Mouse (Mus musculus): ENCODE measurements around the gene Slc3a2. TPM values are rescaled to one million over a fixed set of nuclear protein-coding genes. Genes with fewer than 3 reads are reported as not detected.
"Not testable (repeated sequence)": the region's sequence is repeated elsewhere in the genome, so short reads cannot be mapped to it uniquely, and the experiment has no call there.

Slc3a2 gene
- polyA plus RNA-seq, 1 experiment from 2014 or later, result 114 TPM

DNA sequence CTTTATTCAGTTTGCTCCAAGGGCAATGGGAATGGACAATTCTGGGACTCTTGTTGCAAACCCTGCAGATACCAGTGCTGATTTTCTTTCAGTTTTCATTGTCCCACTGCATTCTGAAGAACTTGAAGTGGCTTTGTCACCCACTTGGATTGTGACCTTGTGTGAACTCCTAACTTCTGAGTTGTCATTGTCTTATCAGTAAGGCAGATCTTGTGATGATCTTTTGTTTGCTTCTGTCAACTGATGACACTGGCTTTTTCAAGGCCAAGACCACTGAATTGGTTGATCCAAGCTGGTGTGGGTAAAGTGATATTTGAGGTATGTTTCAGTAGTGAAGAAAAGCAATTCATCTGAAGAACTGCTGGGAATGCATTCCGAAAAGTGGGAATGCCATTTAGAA is 22.2 kb upstream of the Slc3a2 start:
- no peak overlapping the region for H3K27ac ChIP-seq
- no peak for ATAC-seq (ENCODE audit: insufficient number of reproducible peaks, insufficient read depth, low FRiP score, low TSS enrichment, low read depth)
- 90% methylated on average over 1 of the region's 1 CpGs for WGBS
- H3K4me2 ChIP-seq, result no peak overlapping the region
- no peaks in the 10 kb centered on the region for H3K27me3 ChIP-seq
- peaks cover 80% of the 10 kb centered on the region for H3K36me3 ChIP-seq
- H3K4me3 ChIP-seq (replicated peaks), result no peak overlapping the region
- peaks cover 18% of the 10 kb centered on the region for H3K4me1 ChIP-seq (replicated peaks)
- H3K9ac ChIP-seq (replicated peaks), result no peak overlapping the region
- H3K9me3 ChIP-seq, result no peaks in the 10 kb centered on the region

- WGBS, result 15% methylated on average over 14 of the region's 14 CpGs
- no peak for ATAC-seq (ENCODE audit: insufficient number of reproducible peaks, insufficient read depth, low FRiP score, low TSS enrichment, low read depth)
- Histone ChIP-seq H3K27ac (peak overlapping the region; percentile 96), H3K27me3 (no peaks in the 10 kb centered on the region), H3K4me1 (replicated peaks) (peaks cover 21% of the 10 kb centered on the region), H3K4me2 (peak overlapping the region; percentile 98), H3K9ac (replicated peaks) (peak overlapping the region; percentile 95), H3K4me3 (replicated peaks) (peak overlapping the region; percentile 95), H3K9me3 (no peaks in the 10 kb centered on the region), H3K36me3 (peaks cover 78% of the 10 kb centered on the region)
These were observed 19.0 kb upstream of the Slc3a2 start for GRCm38 (mm10) chr19:8742176-8742575.

DNA sequence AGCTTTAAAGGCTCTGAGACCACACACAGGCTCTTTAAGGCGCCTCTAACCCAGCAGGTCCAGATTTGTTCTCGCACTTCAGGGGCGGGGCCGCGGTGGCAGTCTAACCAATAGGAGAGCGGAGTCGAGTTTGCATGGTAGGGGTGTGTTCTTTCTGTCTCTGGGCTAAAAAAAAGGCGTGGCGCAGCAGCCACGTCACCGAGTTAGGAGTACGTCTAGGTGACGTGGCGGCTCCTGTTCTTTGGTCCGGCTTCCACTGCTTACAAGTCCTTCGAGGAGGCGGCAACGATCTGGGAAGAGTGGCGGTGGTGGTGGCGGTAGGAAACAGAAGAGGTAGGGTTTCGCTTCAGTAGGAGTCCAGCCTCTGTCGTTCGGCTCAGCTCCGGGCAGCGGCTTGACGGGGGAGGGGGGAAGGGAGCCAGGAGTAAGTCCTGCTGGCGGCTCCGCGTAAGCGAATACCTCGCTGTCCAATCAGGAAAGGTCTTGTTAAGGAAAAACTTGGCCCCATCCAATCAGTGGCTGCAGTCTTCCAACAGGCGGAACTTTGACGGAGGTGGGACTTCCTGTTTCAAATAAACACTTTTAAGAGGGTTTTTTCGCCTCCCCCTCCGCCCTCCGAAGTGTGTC is 18.2 kb upstream of the Slc3a2 start, which contains the start of gene Stx5a:
Stx5a (plus strand) TSS at position 171 of the 627 bp plus-strand sequence.
- H3K27me3 ChIP-seq, result no peaks in the 10 kb centered on the region
- peak within 1 kb of the TSS; percentile 98 for H3K4me2 ChIP-seq
- H3K4me1 ChIP-seq (replicated peaks), result peaks cover 21% of the 10 kb centered on the region
- peaks cover 70% of the 10 kb centered on the region for H3K36me3 ChIP-seq
- H3K9ac ChIP-seq (replicated peaks), result peak within 1 kb of the TSS; percentile 95
- H3K4me3 ChIP-seq (replicated peaks), result peak within 1 kb of the TSS; percentile 95
- H3K27ac ChIP-seq, result peak within 1 kb of the TSS; percentile 96
- H3K9me3 ChIP-seq, result no peaks in the 10 kb centered on the region
- peak; percentile 95 for ATAC-seq (ENCODE audit: insufficient number of reproducible peaks, insufficient read depth, low FRiP score, low TSS enrichment, low read depth)
- WGBS, result under 1% methylated on average over 36 of the region's 36 CpGs

DNA sequence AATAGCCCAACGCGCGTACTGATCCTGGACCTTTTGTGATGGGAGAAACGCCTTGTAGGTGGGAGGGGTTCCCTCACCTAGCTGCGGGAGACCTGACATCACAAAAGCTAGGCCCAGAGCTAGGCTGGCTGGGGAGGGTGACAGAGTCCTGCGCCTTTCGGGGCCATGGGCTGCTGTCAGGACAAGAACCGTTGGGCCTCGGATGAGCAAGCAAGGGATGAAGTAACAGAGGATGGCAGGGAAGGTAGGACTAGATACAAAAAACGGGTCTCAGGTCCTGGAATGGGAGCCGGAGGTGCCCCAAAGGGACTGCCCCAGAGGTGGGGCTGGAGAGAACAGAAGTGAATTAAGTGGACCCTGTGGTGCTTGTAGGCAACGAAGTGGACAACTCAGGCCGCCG is 17.4 kb upstream of the Slc3a2 start, which contains the start of gene 1700092M07Rik:
1700092M07Rik (plus strand) TSS at position 116 of the 400 bp plus-strand sequence.
- Histone ChIP-seq H3K27ac (peak within 1 kb of the TSS; percentile 96), H3K27me3 (no peaks in the 10 kb centered on the region), H3K4me3 (replicated peaks) (peak within 1 kb of the TSS; percentile 95), H3K4me2 (peak within 1 kb of the TSS; percentile 98), H3K4me1 (replicated peaks) (peaks cover 21% of the 10 kb centered on the region), H3K9me3 (no peaks in the 10 kb centered on the region), H3K9ac (replicated peaks) (peak within 1 kb of the TSS; percentile 95), H3K36me3 (peaks cover 62% of the 10 kb centered on the region)
- no peak for ATAC-seq (ENCODE audit: insufficient number of reproducible peaks, insufficient read depth, low FRiP score, low TSS enrichment, low read depth)
- WGBS, result 67% methylated on average over 14 of the region's 14 CpGs

GRCm38 (mm10) chr19:8739646-8740045 is 16.5 kb upstream of the Slc3a2 start:
- Histone ChIP-seq H3K27me3 (no peaks in the 10 kb centered on the region), H3K4me2 (no peak overlapping the region), H3K4me3 (replicated peaks) (no peak overlapping the region), H3K9ac (replicated peaks) (no peak overlapping the region), H3K4me1 (replicated peaks) (peaks cover 23% of the 10 kb centered on the region), H3K36me3 (peaks cover 53% of the 10 kb centered on the region), H3K27ac (no peak overlapping the region), H3K9me3 (no peaks in the 10 kb centered on the region)
- no peak for ATAC-seq (ENCODE audit: insufficient number of reproducible peaks, insufficient read depth, low FRiP score, low TSS enrichment, low read depth)
- WGBS, result 91% methylated on average over 6 of the region's 6 CpGs

GRCm38 (mm10) chr19:8738911-8739310 is 15.7 kb upstream of the Slc3a2 start:
- ATAC-seq (ENCODE audit: insufficient number of reproducible peaks, insufficient read depth, low FRiP score, low TSS enrichment, low read depth), result no peak
- Histone ChIP-seq H3K4me2 (no peak overlapping the region), H3K9me3 (no peaks in the 10 kb centered on the region), H3K4me3 (replicated peaks) (no peak overlapping the region), H3K4me1 (replicated peaks) (peaks cover 23% of the 10 kb centered on the region), H3K36me3 (peaks cover 45% of the 10 kb centered on the region), H3K27me3 (no peaks in the 10 kb centered on the region), H3K27ac (no peak overlapping the region), H3K9ac (replicated peaks) (no peak overlapping the region)
- WGBS, result 89% methylated on average over 7 of the region's 7 CpGs

GRCm38 (mm10) chr19:8736160-8736467 is 12.9 kb upstream of the Slc3a2 start:
- WGBS, result 3% methylated on average over 11 of the region's 11 CpGs
- no peak for ATAC-seq (ENCODE audit: insufficient number of reproducible peaks, insufficient read depth, low FRiP score, low TSS enrichment, low read depth)
- Histone ChIP-seq H3K9me3 (no peaks in the 10 kb centered on the region), H3K9ac (replicated peaks) (peak overlapping the region; percentile 79), H3K4me1 (replicated peaks) (peaks cover 12% of the 10 kb centered on the region), H3K27me3 (no peaks in the 10 kb centered on the region), H3K36me3 (peaks cover 33% of the 10 kb centered on the region), H3K4me3 (replicated peaks) (peak overlapping the region; percentile 89), H3K27ac (peak overlapping the region; percentile 66; the same call in 1 of the 2 replicates), H3K4me2 (peak overlapping the region; percentile 84)

DNA sequence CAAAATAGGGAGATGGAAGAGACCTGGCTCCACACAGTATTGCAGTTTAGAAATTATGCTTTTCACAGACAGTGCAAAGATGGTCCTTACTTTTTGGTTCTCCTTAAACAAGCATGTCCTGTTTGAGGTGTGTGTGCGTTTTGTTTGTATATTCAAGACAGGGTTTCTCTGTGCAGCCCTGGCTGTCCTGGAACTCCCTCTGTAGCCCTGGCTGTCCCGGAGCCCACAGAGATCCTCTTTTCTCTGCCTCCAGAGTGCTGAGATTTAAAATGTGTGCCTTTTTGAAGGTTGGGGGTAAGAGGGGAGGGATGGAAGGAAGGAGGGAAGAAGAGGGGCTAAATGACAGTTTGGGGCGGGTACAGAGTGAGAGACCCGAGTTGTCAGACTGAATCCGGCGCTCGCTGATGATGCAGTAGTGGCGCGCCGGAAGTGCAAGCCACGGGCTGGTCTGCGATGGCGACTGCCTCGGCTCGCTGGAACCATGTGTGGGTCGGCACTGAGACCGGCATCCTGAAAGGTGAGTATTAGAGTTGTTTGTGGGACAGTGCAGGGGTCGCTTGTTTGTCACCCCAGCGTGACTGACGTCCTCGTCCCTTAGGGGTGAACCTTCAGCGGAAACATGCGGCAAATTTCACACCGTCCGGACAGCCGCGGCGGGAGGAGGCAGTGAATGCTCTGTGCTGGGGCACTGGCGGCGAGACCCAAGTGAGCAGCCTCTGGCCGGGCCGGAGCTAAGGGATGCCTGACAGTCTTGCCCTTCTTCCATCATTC is 12.4 kb upstream of the Slc3a2 start, which contains the start of gene Wdr74:
Wdr74 (plus strand) TSS at position 439 of the 771 bp plus-strand sequence.
- peak; percentile 89 for ATAC-seq (ENCODE audit: insufficient number of reproducible peaks, insufficient read depth, low FRiP score, low TSS enrichment, low read depth)

GRCm38 (mm10) chr19:8734334-8734733 is 11.2 kb upstream of the Slc3a2 start:
- no peaks in the 10 kb centered on the region for H3K9me3 ChIP-seq
- H3K4me3 ChIP-seq (replicated peaks), result no peak overlapping the region
- H3K27me3 ChIP-seq, result no peaks in the 10 kb centered on the region
- ATAC-seq (ENCODE audit: insufficient number of reproducible peaks, insufficient read depth, low FRiP score, low TSS enrichment, low read depth), result no peak
- peaks cover 20% of the 10 kb centered on the region for H3K36me3 ChIP-seq
- H3K9ac ChIP-seq (replicated peaks), result no peak overlapping the region
- 72% methylated on average over 3 of the region's 3 CpGs for WGBS
- peaks cover 2% of the 10 kb centered on the region; the same call in 1 of the 2 replicates for H3K4me1 ChIP-seq (replicated peaks)
- H3K4me2 ChIP-seq, result no peak overlapping the region
- no peak overlapping the region for H3K27ac ChIP-seq

More for the DNA sequence above, 12.4 kb upstream of the Slc3a2 start, which contains the start of gene Wdr74:
- Histone ChIP-seq H3K27ac (peak within 1 kb of the TSS; percentile 66), H3K27me3 (no peaks in the 10 kb centered on the region), H3K36me3 (peaks cover 33% of the 10 kb centered on the region), H3K4me1 (replicated peaks) (peaks cover 8% of the 10 kb centered on the region), H3K4me3 (replicated peaks) (peak within 1 kb of the TSS; percentile 89), H3K9ac (replicated peaks) (peak within 1 kb of the TSS; percentile 79), H3K9me3 (no peaks in the 10 kb centered on the region), H3K4me2 (peak within 1 kb of the TSS; percentile 84)
- under 1% methylated on average over 32 of the region's 32 CpGs for WGBS

GRCm38 (mm10) chr19:8728335-8729099 is 5.3 kb upstream of the Slc3a2 start:
- WGBS, result 50% methylated on average over 3 of the region's 3 CpGs
- not testable (repeated sequence) for H3K27me3 ChIP-seq; ATAC-seq (ENCODE audit: insufficient number of reproducible peaks, insufficient read depth, low FRiP score, low TSS enrichment, low read depth); H3K9me3 ChIP-seq; H3K4me2 ChIP-seq; H3K4me3 ChIP-seq (replicated peaks); H3K9ac ChIP-seq (replicated peaks); H3K27ac ChIP-seq
- Histone ChIP-seq H3K4me1 (replicated peaks) (peaks cover 12% of the 10 kb centered on the region), H3K36me3 (peaks cover 32% of the 10 kb centered on the region)

Data from limb, embryonic 12.5 days (tissue).